Mouse (Mus musculus) lung, postnatal 0 days (tissue): ENCODE measurements around the gene Cryab.

Experiments
- CTCF ChIP-seq: IDR thresholded peaks from 2 replicates; pipeline ENCODE4 v1.5.1; 2016; ENCODE audit warnings: antibody characterized with exemption, mild to moderate bottlenecking
- EP300 ChIP-seq: IDR thresholded peaks from 2 replicates; pipeline ENCODE4 v1.6.1; 2016; ENCODE audit warnings: antibody characterized with exemption, mild to moderate bottlenecking, control low read depth

- TF ChIP-seq CTCF (peak; percentile 82), EP300 (peak; percentile 60)
Measured at GRCm38 (mm10) chr9:50768107-50769002, 17.2 kb downstream of the Cryab start, which contains the start of gene Fdxacb1.
